21 mouse cellular contexts compared by ENCODE assay signal in genomic region chr6:55678571-55679185, GRCm38 (mm10). TPM values are rescaled to one million over a fixed set of nuclear protein-coding genes. Genes with fewer than 3 reads are reported as not detected.
DNase-seq lines count a peak whose midpoint lies in the region; ATAC-seq lines count a peak whose summit lies in the region.
"Had no signal": no experiment of that assay in that cellular context is flagged by ENCODE, and none has a peak within 500 bp of the region (broad histone marks: within the 10 kb centered on the region; RNA-seq: fewer than 3 reads in every experiment).

No protein-coding gene starts in this region.

- H3K4me3 ChIP-seq in heart, embryonic 12.5 days, result no peak overlapping the region
- no peak overlapping the region for H3K4me3 ChIP-seq in midbrain, embryonic 11.5 days (ENCODE audit: low read depth, low read length)
- no peak overlapping the region for H3K4me3 ChIP-seq in midbrain, embryonic 10.5 days
- H3K4me3 ChIP-seq in forebrain, embryonic 16.5 days (replicated peaks; ENCODE audit: low read length), result peak overlapping the region; percentile 48
- peak overlapping the region; percentile 37 for H3K4me3 ChIP-seq in neural tube, embryonic 13.5 days
- H3K4me3 ChIP-seq: embryonic facial prominence, embryonic 12.5 days had no signal

- H3K9me3 ChIP-seq in heart, embryonic 12.5 days (replicated peaks), result no peaks in the 10 kb centered on the region
- H3K9me3 ChIP-seq in midbrain, embryonic 11.5 days (ENCODE audit: control insufficient read depth, low read length), result no peaks in the 10 kb centered on the region
- no peaks in the 10 kb centered on the region for H3K9me3 ChIP-seq in midbrain, embryonic 10.5 days (replicated peaks)
- H3K9me3 ChIP-seq in forebrain, embryonic 16.5 days (ENCODE audit: control insufficient read depth, low read length), result no peaks in the 10 kb centered on the region
- no peaks in the 10 kb centered on the region for H3K9me3 ChIP-seq in neural tube, embryonic 13.5 days
- H3K9me3 ChIP-seq: embryonic facial prominence, embryonic 12.5 days had no signal

- no peak overlapping the region for H3K27ac ChIP-seq in heart, embryonic 12.5 days (ENCODE audit: poor library complexity, severe bottlenecking)
- H3K27ac ChIP-seq in midbrain, embryonic 11.5 days (ENCODE audit: low read depth, low read length), result no peak overlapping the region
- no peak overlapping the region for H3K27ac ChIP-seq in midbrain, embryonic 10.5 days (replicated peaks)
- H3K27ac ChIP-seq in forebrain, embryonic 16.5 days (ENCODE audit: low read length), result peak overlapping the region; percentile 84
- H3K27ac ChIP-seq in neural tube, embryonic 13.5 days (replicated peaks), result peak overlapping the region; percentile 82
- H3K27ac ChIP-seq: embryonic facial prominence, embryonic 12.5 days had no signal

- H3K27me3 ChIP-seq in heart, embryonic 12.5 days (replicated peaks), result peaks cover 40% of the 10 kb centered on the region
- H3K27me3 ChIP-seq in midbrain, embryonic 11.5 days (ENCODE audit: control insufficient read depth, insufficient read depth, low read length), result no peaks in the 10 kb centered on the region
- H3K27me3 ChIP-seq in midbrain, embryonic 10.5 days (ENCODE audit: low read depth, poor library complexity, severe bottlenecking), result peaks cover 36% of the 10 kb centered on the region
- no peaks in the 10 kb centered on the region for H3K27me3 ChIP-seq in forebrain, embryonic 16.5 days (replicated peaks; ENCODE audit: control insufficient read depth, insufficient read depth, low read length)
- H3K27me3 ChIP-seq in neural tube, embryonic 13.5 days, result peaks cover 7% of the 10 kb centered on the region; the same call in 1 of the 2 replicates

- ATAC-seq in heart, embryonic 12.5 days (ENCODE audit: insufficient number of reproducible peaks, low FRiP score), result no peak
- no peak for ATAC-seq in midbrain, embryonic 11.5 days (ENCODE audit: low FRiP score)
- ATAC-seq in forebrain, embryonic 16.5 days, result no peak
- no peak for ATAC-seq in neural tube, embryonic 13.5 days (ENCODE audit: low read depth)
- ATAC-seq: intestine, embryonic 16.5 days; liver, postnatal 0 days; Patski had no signal

- intact Hi-C loops in heart, postnatal 25 days (cut with DNase I), result loop anchor here (2.0 to 5.0 kb wide), 2 partner anchors 60 to 161 kb away; no protein-coding TSS in a partner anchor

- WGBS in heart, embryonic 12.5 days, result 87% methylated on average over 7 of the region's 7 CpGs
- 94% methylated on average over 7 of the region's 7 CpGs for WGBS in midbrain, embryonic 11.5 days
- 96% methylated on average over 7 of the region's 7 CpGs for WGBS in midbrain, embryonic 10.5 days
- 52% methylated on average over 7 of the region's 7 CpGs for WGBS in forebrain, embryonic 16.5 days
- WGBS in neural tube, embryonic 13.5 days, result 66% methylated on average over 7 of the region's 7 CpGs

- H3K4me2 ChIP-seq in heart, embryonic 12.5 days, result no peak overlapping the region
- no peak overlapping the region for H3K4me2 ChIP-seq in midbrain, embryonic 11.5 days
- peak overlapping the region; percentile 48 for H3K4me2 ChIP-seq in forebrain, embryonic 16.5 days (ENCODE audit: low read length)
- peak overlapping the region; percentile 77 for H3K4me2 ChIP-seq in neural tube, embryonic 13.5 days
- H3K4me2 ChIP-seq: embryonic facial prominence, embryonic 12.5 days had no signal

- peaks cover 7% of the 10 kb centered on the region; the same call in 1 of the 2 replicates for H3K4me1 ChIP-seq in heart, embryonic 12.5 days (replicated peaks)
- H3K4me1 ChIP-seq in midbrain, embryonic 11.5 days (ENCODE audit: control insufficient read depth, insufficient read depth, low read length), result peaks cover 7% of the 10 kb centered on the region; the same call in 1 of the 2 replicates
- H3K4me1 ChIP-seq in midbrain, embryonic 10.5 days, result peaks cover 21% of the 10 kb centered on the region
- peaks cover 23% of the 10 kb centered on the region for H3K4me1 ChIP-seq in forebrain, embryonic 16.5 days (replicated peaks; ENCODE audit: control insufficient read depth, insufficient read depth, low read length)
- peaks cover 25% of the 10 kb centered on the region for H3K4me1 ChIP-seq in neural tube, embryonic 13.5 days (replicated peaks)

- no peak overlapping the region for H3K9ac ChIP-seq in heart, embryonic 12.5 days
- H3K9ac ChIP-seq in midbrain, embryonic 11.5 days (ENCODE audit: low read length), result no peak overlapping the region
- peak overlapping the region; percentile 59 for H3K9ac ChIP-seq in forebrain, embryonic 16.5 days (replicated peaks; ENCODE audit: low read depth, low read length)
- peak overlapping the region; percentile 64 for H3K9ac ChIP-seq in neural tube, embryonic 13.5 days
- H3K9ac ChIP-seq: embryonic facial prominence, embryonic 12.5 days; liver, postnatal 0 days had no signal

- no peaks in the 10 kb centered on the region for H3K36me3 ChIP-seq in heart, embryonic 12.5 days
- H3K36me3 ChIP-seq in midbrain, embryonic 11.5 days (ENCODE audit: control insufficient read depth, insufficient read depth, low read length), result no peaks in the 10 kb centered on the region
- no peaks in the 10 kb centered on the region for H3K36me3 ChIP-seq in midbrain, embryonic 10.5 days
- H3K36me3 ChIP-seq in forebrain, embryonic 16.5 days (ENCODE audit: control insufficient read depth, insufficient read depth), result no peaks in the 10 kb centered on the region
- H3K36me3 ChIP-seq in neural tube, embryonic 13.5 days, result no peaks in the 10 kb centered on the region
- H3K36me3 ChIP-seq: embryonic facial prominence, embryonic 12.5 days had no signal

- peak; percentile 68 for DNase-seq in heart, adult 11 months
- peak; percentile 79 for DNase-seq in midbrain, embryonic 11.5 days (ENCODE audit: low spot score, missing footprints)
- DNase-seq in midbrain, embryonic 10.5 days (ENCODE audit: low spot score), result no peak
- no peak for DNase-seq in heart, postnatal 25 days (ENCODE audit: low spot score)
- DNase-seq in thymus, adult 18-20 months, result no peak
- DNase-seq: B cell, adult 2 months; heart, postnatal 14 days; liver, postnatal 0 days; lung, postnatal 4 days had no signal

RNA-seq across cellular contexts. Expression of gene Neurod6, which starts 2.4 kb away (rescaled TPM):
- 0.10 TPM in 1 of 2 replicates, not detected in the other for polyA plus RNA-seq in heart, embryonic 12.5 days (2016; fragmentation: Nextera tagmentation; extraction: Ambion mirVana)
- polyA plus RNA-seq in midbrain, embryonic 11.5 days (2014; fragmentation: Nextera tagmentation; extraction: Ambion mirVana), result 0.31 TPM in 1 of 2 replicates, not detected in the other
- 0.05 TPM in 1 of 2 replicates, not detected in the other for polyA plus RNA-seq in midbrain, embryonic 10.5 days (2016; fragmentation: Nextera tagmentation; extraction: Ambion mirVana)
- polyA plus RNA-seq in forebrain, embryonic 16.5 days (2015; fragmentation: Nextera tagmentation; extraction: Ambion mirVana), result 468 and 578 TPM in 2 replicates
- polyA plus RNA-seq in neural tube, embryonic 13.5 days (2015; fragmentation: Nextera tagmentation; extraction: Ambion mirVana), result 107 and 114 TPM in 2 replicates
- not detected for total RNA-seq in heart, postnatal 25 days (2021)
- total RNA-seq: gastrocnemius, adult 18-20 months; heart, adult 8-10 months; heart, postnatal 14 days; monocyte, adult 5-6 weeks had no signal
- polyA plus RNA-seq: intestine, embryonic 16.5 days; kidney, embryonic 16.5 days; liver, postnatal 0 days; Patski; testis, adult 2 months; urinary bladder, adult 2 months had no signal

Comparison
In these comparisons a context has a peak if more than half of its experiments do, and no peak if none do; other contexts are left out.
1. DNase-seq: peak in heart, adult 11 months (single experiment) and midbrain, embryonic 11.5 days (single experiment); none in midbrain, embryonic 10.5 days (single experiment), heart, postnatal 25 days (single experiment) and thymus, adult 18-20 months (0 of 2).
2. H3K27ac ChIP-seq: peak in forebrain, embryonic 16.5 days (single experiment) and neural tube, embryonic 13.5 days (single experiment); none in heart, embryonic 12.5 days (single experiment), midbrain, embryonic 11.5 days (single experiment) and midbrain, embryonic 10.5 days (single experiment).
3. H3K4me2 ChIP-seq: peak in forebrain, embryonic 16.5 days (single experiment) and neural tube, embryonic 13.5 days (single experiment); none in heart, embryonic 12.5 days (single experiment) and midbrain, embryonic 11.5 days (single experiment).
4. H3K4me3 ChIP-seq: peak in forebrain, embryonic 16.5 days (single experiment) and neural tube, embryonic 13.5 days (single experiment); none in heart, embryonic 12.5 days (single experiment), midbrain, embryonic 11.5 days (single experiment) and midbrain, embryonic 10.5 days (single experiment).
5. H3K9ac ChIP-seq: peak in forebrain, embryonic 16.5 days (single experiment) and neural tube, embryonic 13.5 days (single experiment); none in heart, embryonic 12.5 days (single experiment) and midbrain, embryonic 11.5 days (single experiment).
6. RNA of gene Neurod6, which starts 2.4 kb away (polyA plus RNA-seq): 468 to 578 TPM in forebrain, embryonic 16.5 days and 107 to 114 TPM in neural tube, embryonic 13.5 days; 0.31 TPM in midbrain, embryonic 11.5 days, 0.10 TPM in heart, embryonic 12.5 days and 0.05 TPM in midbrain, embryonic 10.5 days; every median in the first group is over 10 times any median in the second.